Mouse (Mus musculus): ENCODE measurements around the gene Nudt17.

DNA sequence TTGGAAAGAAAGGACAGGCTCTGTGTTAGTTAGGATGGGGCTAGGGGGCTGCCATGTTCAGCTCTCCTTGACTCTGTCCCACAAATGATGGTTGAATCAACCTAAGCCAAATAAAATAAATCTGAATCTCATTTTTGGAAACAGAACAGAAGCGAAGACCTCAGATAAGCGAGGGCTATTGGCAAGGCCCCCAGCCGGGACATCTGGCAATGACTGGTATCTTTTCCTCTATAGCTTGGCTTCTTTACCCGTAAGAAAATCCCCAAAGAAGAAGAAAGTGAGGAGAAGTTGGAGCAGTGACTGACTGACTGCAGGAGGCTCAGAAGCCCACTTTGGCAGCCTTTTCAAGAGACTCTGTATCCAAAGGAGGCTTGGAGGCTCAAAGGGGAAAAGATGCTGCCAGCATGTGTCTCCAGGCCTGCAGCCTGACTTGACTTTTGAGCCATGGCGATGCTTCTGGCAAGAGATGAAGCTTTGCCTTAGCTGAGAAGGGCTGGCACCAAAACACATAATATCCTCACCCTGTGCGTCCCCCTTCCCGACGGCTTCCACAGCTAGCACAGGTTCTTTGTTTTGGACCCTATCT is 45.5 kb downstream of the Nudt17 start:
- TF ChIP-seq CTCF (conservative IDR thresholded peaks at IDR 0.05; ENCODE audit: low read length) (no peak), NANOG (IDR thresholded peaks at IDR 0.05; ENCODE audit: borderline replicate concordance, low read length) (no peak), POU5F1 (IDR thresholded peaks at IDR 0.05; ENCODE audit: borderline replicate concordance, low read length) (no peak)
